Mouse (Mus musculus) ES-E14 (cell line): ENCODE measurements around the gene Ppm1k.

Source experiments
- CHD2 ChIP-seq: IDR thresholded peaks from 2 replicates; pipeline ENCODE4 v1.6.1; 2014; ENCODE audit warnings: mild to moderate bottlenecking, low read depth, low read length, inconsistent platforms
- HCFC1 ChIP-seq: IDR thresholded peaks from 2 replicates; pipeline ENCODE4 v1.6.1; 2012; ENCODE audit warnings: low read length, inconsistent platforms, borderline replicate concordance; ENCODE audit not compliant: insufficient read depth
- MAFK ChIP-seq: IDR thresholded peaks from 2 replicates; pipeline ENCODE4 v1.6.1; 2014; ENCODE audit warnings: mild to moderate bottlenecking, low read depth, low read length, inconsistent platforms; ENCODE audit not compliant: insufficient read depth
- ZNF384 ChIP-seq: IDR thresholded peaks from 2 replicates; pipeline ENCODE4 v1.6.1; 2012; ENCODE audit warnings: low read depth, low read length, inconsistent platforms

DNA sequence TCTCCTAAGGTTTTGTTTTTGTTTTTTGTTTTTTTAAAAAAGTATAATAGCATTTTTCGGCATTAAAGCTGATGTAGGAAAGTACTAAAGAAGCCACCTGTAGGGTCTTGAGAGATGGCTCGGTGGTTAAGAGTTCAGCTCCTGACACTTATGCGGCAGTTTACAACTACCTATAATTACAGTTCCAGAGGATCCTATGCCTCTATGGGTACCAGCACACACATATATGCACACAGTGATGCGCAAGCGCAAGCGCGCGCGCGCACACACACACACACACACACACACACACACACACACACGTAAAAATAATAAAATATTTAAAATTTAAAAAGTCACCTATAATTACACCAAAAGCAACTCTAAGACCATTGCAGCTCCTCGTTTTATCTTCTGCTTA lies 46.3 kb upstream of the Ppm1k start:
- no peak for TF ChIP-seq HCFC1
- no peak for TF ChIP-seq ZNF384
- TF ChIP-seq MAFK: no peak
- TF ChIP-seq CHD2: no peak
